Mouse (Mus musculus): Measurements from ENCODE around the gene Nat8f1. TPM values are rescaled to one million over a fixed set of nuclear protein-coding genes. Genes with fewer than 3 reads are reported as not detected.

Gene Nat8f1
- 1 to 10 TPM; 1.7 to 3.6 TPM for total RNA-seq (2023)

DNA sequence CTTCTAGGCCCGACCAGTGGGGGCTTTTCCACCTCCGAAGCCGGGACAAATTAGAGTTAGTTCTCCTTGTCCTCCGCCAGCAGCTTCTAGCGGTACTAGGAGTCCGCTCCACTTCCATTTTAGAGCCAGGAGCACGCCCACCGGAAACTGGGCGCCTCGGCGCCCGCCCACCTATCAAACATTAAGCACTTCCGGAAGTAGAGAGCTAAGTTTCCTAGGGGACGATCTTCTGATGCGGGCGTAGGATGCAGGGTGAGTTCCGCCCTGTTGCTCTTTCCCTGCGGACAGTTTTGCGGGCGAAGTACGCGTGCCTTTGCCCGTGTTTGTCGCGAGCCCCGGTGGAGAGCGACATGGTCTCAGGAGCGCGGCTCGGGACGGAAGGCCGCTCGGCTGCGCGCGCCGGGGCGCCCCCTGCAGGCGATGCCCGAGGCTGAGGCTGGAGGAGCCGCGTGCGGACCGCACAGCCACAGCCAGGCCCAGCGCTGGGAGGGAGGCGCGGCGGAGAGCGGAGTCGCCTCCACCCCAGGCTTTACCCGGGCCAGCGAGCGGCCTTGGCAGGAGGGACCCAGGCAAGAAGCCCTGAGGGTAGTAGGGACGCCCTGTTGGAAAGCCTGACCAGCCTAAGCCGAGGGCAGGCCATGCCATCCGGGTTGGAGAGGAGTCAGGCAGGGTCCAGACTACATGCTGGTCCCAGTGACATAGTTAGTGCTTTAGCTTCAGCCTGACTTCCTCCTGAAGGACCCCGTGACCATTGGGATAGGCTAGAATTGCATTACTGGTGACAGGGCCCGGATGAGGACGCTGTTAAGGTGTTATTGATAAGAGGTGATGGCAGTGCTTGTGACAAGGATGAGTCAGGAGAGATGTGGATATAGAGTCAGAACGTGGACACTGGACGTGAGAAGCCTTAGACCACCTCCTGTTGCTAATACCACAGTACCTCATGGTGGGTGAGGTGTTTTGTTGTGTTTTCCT is at the start of gene Nat8f1:
Gene Nat8f1, minus strand, starts transcription at position 149 of the 975 bp plus-strand sequence.

DNA sequence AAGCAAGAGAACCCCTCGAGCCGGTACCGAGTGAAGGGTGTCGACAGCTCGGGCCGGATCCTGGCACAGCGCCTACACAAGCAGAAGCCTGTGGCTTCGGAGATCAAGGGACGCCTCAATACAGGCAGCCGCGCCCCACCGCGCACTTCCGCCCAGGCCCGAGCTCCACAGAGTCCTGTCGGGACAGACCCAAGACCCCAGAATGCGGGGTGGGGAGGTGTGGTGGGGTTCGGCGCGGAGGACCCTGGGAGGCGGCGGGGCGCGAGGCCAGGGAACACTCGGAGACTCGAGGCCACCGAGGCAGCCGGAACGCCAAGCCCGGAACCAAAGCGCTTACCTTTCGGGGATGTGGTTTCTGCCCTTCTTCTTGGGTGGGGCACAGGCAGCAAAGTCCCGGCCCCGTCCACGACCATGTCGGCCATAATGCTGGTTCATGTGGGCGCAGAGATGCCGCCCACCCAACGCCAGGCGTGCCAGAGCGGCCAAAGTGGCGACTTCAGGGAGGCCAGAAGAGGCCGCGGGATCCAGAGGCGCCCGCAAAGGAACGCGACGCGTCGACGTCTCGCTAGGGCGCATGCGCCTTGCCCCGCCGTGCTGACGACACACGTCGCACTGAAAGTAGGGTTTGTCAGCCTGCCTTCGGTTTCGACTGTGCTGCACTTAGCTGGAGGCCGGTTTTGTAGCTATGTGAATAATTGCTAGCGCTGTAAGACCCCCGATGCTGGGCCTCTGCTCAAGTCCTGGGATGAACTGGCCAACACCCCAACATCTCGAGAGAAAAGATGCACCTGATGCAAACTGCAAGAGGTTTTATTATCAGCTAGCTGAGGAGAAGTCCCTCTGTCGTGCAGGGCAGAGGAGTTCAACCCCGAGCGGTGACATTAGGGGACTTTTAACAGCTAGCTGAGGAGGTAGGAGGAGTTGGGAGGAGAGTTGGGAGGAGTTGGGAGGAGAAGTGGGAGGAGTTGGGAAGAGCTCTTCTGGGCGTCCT is 45.9 kb upstream of the Nat8f1 start, which contains the start of gene Dusp11:
Gene Dusp11, minus strand, starts transcription at position 567 of the 991 bp plus-strand sequence.

DNA sequence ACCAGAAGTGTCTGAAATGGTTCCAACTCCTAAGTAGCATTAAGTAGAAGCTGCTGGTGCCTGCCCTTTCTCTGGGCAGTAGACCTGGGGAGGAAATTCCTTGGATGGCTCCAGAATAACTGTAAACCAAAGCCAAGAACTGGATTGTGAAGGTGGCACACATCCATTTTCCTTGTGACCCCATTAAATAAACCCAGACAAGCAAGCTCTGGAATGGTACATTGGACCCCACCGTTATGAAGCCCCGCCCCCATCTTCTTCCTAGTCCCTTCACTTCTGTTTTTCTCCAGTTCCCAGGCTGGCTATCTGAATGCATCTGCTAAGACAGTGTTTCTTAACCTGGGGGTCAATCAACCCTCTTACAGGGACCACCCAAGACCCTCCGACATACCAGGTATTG is 3.9 kb downstream of the Nat8f1 start, which contains the start of gene Tprkb:
Gene Tprkb, plus strand, starts transcription at position 279 of the 400 bp plus-strand sequence.

DNA sequence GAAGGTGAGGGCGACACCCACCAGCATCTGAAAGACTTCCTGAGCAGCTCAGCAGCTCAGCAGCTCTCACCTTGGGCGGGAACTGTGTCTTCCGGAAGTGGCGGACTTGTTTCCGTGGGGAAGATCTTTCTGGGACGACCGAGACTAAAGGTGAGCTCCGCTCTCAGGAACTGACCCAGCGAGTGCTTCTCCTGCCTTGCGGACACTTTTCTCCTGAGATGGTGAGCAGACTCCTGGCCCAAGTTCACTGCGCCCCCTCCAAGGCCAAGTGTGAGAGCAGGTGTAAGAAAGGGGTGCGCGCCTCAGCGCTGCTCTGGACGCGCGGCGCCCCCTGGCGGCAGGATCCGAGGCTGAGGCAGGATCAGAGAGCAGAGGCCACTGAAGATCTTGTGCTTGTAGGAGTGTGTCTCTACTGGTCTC is 10.8 kb downstream of the Nat8f1 start, which contains the start of gene Nat8f4:
Gene Nat8f4, minus strand, starts transcription at position 243 of the 420 bp plus-strand sequence.

DNA sequence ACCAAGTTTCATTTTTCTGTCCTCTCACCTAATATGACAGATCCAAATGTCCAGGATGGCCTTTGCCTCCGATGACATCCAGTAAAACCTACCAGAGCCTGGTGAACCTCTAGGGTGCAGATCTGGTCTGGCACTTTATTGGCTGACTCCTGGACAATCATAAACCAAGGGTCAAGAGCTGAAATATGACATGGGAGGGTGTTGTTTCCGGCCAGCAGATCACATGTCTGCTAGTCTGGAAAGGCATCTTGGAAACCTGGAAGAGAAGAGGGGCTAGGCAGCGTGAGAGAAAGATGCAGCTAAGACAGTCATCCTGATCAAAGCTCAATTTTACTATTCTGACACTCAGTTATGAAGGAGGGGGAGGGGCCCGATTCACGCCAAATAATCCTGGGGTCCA is 46.5 kb downstream of the Nat8f1 start, which contains the start of gene Nat8f2:
Gene Nat8f2, minus strand, starts transcription at position 153 of the 400 bp plus-strand sequence.

Other genes with a start within 250 kb of the Nat8f1 start
- not detected for gene Nat8f7, start 202.5 kb downstream of the Nat8f1 start, total RNA-seq (2023)
- not detected for gene Nat8f3, start 149.9 kb downstream of the Nat8f1 start, total RNA-seq (2023)
- not detected for gene Nat8f6, start 94.7 kb downstream of the Nat8f1 start, total RNA-seq (2023)
- gene Nat8f5, start 94.7 kb downstream of the Nat8f1 start, total RNA-seq (2023): not detected
- not detected for gene Nat8, start 83.6 kb downstream of the Nat8f1 start, total RNA-seq (2023)
- under 1 TPM; 0.73 to 0.74 TPM for gene Nat8f2, start 46.5 kb downstream of the Nat8f1 start, total RNA-seq (2023)
- 1 to 10 TPM; 3.1 to 4.0 TPM for gene Nat8f4, start 10.8 kb downstream of the Nat8f1 start, total RNA-seq (2023)
- gene Tprkb, start 3.8 kb downstream of the Nat8f1 start, total RNA-seq (2023): 10 to 100 TPM; 24.6 to 27.0 TPM
- gene Dusp11, start 46.0 kb upstream of the Nat8f1 start, total RNA-seq (2023): 100 to 1,000 TPM; 252 to 260 TPM
- gene Figla, start 100.5 kb upstream of the Nat8f1 start, total RNA-seq (2023): not detected
- 1 to 10 TPM in 1 of 2 experiments, under 1 TPM in 1; 0.98 to 2.0 TPM for gene Add2, start 113.0 kb upstream of the Nat8f1 start, total RNA-seq (2023)